Mouse (Mus musculus): ENCODE results near the gene Cbl. TPM values are rescaled to one million over a fixed set of nuclear protein-coding genes. Genes with fewer than 3 reads are reported as not detected.

The Cbl gene
- polyA plus RNA-seq, 1 experiment from 2014 or later: 26.2 TPM

GRCm38 (mm10) chr9:44237128-44237527 is 3.3 kb upstream of the Cbl start:
- ATAC-seq (replicated peaks): no peak
- H3K4me1 ChIP-seq: peaks cover 14% of the 10 kb centered on the region
- H3K27ac ChIP-seq: no peak overlapping the region
- H3K9ac ChIP-seq: no peak overlapping the region
- H3K9me3 ChIP-seq: no peaks in the 10 kb centered on the region
- no peak overlapping the region for H3K4me3 ChIP-seq
- no peaks in the 10 kb centered on the region for H3K36me3 ChIP-seq (replicated peaks)
- 81% methylated on average over 4 of the region's 4 CpGs for whole genome bisulfite sequencing
- no peak overlapping the region for H3K4me2 ChIP-seq
- H3K27me3 ChIP-seq (replicated peaks): no peaks in the 10 kb centered on the region

- H3K4me3 ChIP-seq: no peak overlapping the region
- no peaks in the 10 kb centered on the region for H3K27me3 ChIP-seq (replicated peaks)
Measured at GRCm38 (mm10) chr9:44236601-44237000, 2.8 kb upstream of the Cbl start.

GRCm38 (mm10) chr9:44234479-44235427 is 904 bp upstream of the Cbl start:
- no peaks in the 10 kb centered on the region for H3K36me3 ChIP-seq (replicated peaks)
- H3K9ac ChIP-seq: peak overlapping the region; percentile 3; the same call in 1 of the 2 replicates
- H3K9me3 ChIP-seq: no peaks in the 10 kb centered on the region
- peak overlapping the region; percentile 73 for H3K4me3 ChIP-seq
- H3K4me1 ChIP-seq: peaks cover 26% of the 10 kb centered on the region
- 26% methylated on average over 19 of the region's 19 CpGs for WGBS
- peak overlapping the region; percentile 96 for H3K27ac ChIP-seq
- peak overlapping the region; percentile 44 for H3K4me2 ChIP-seq
- peak; percentile 53 for ATAC-seq (replicated peaks)
- no peaks in the 10 kb centered on the region for H3K27me3 ChIP-seq (replicated peaks)

More at GRCm38 (mm10) chr9:44236601-44237000, 2.8 kb upstream of the Cbl start:
- WGBS: 59% methylated on average over 4 of the region's 4 CpGs
- no peak for ATAC-seq (replicated peaks)
- H3K9ac ChIP-seq: 0 out of 2 replicates have a peak overlapping the region, but pooled peaks have one; percentile 4
- no peak overlapping the region for H3K4me2 ChIP-seq
- peaks cover 19% of the 10 kb centered on the region for H3K4me1 ChIP-seq
- no peak overlapping the region for H3K27ac ChIP-seq
- H3K36me3 ChIP-seq (replicated peaks): no peaks in the 10 kb centered on the region
- no peaks in the 10 kb centered on the region for H3K9me3 ChIP-seq

- Histone ChIP-seq H3K4me2 (peak overlapping the region; percentile 75), H3K27ac (peak overlapping the region; percentile 96), H3K36me3 (replicated peaks) (no peaks in the 10 kb centered on the region), H3K27me3 (replicated peaks) (no peaks in the 10 kb centered on the region), H3K9ac (peak overlapping the region; percentile 81), H3K4me1 (peaks cover 31% of the 10 kb centered on the region), H3K9me3 (no peaks in the 10 kb centered on the region), H3K4me3 (peak overlapping the region; percentile 73)
- ATAC-seq (replicated peaks): peak; percentile 82
- under 1% methylated on average over 40 of the region's 40 CpGs for WGBS
Measured at GRCm38 (mm10) chr9:44233021-44233801, 638 bp downstream of the Cbl start.

- Histone ChIP-seq H3K4me2 (peak overlapping the region; percentile 75), H3K9me3 (no peaks in the 10 kb centered on the region), H3K4me1 (peaks cover 31% of the 10 kb centered on the region), H3K9ac (no peak overlapping the region), H3K27ac (no peak overlapping the region), H3K27me3 (replicated peaks) (no peaks in the 10 kb centered on the region), H3K36me3 (replicated peaks) (no peaks in the 10 kb centered on the region), H3K4me3 (peak overlapping the region; percentile 73; the same call in 1 of the 2 replicates)
- no peak for ATAC-seq (replicated peaks)
Measured at GRCm38 (mm10) chr9:44231609-44232008, 2.2 kb downstream of the Cbl start.

- 61% methylated on average over 6 of the region's 6 CpGs for WGBS
- H3K4me1 ChIP-seq: peaks cover 6% of the 10 kb centered on the region; the same call in 1 of the 2 replicates
- no peak overlapping the region for H3K9ac ChIP-seq
- H3K36me3 ChIP-seq (replicated peaks): no peaks in the 10 kb centered on the region
- no peak overlapping the region for H3K27ac ChIP-seq
- H3K27me3 ChIP-seq (replicated peaks): no peaks in the 10 kb centered on the region
- H3K9me3 ChIP-seq: no peaks in the 10 kb centered on the region
- no peak overlapping the region for H3K4me3 ChIP-seq
- no peak for ATAC-seq (replicated peaks)
- H3K4me2 ChIP-seq: no peak overlapping the region
Measured at GRCm38 (mm10) chr9:44225993-44226392, 7.9 kb downstream of the Cbl start.

GRCm38 (mm10) chr9:44213538-44213937 is 20.3 kb downstream of the Cbl start:
- no peak overlapping the region for H3K27ac ChIP-seq
- 97% methylated on average over 14 of the region's 14 CpGs for WGBS
- ATAC-seq (replicated peaks): no peak

GRCm38 (mm10) chr9:44212406-44212805 is 21.4 kb downstream of the Cbl start:
- Histone ChIP-seq H3K27ac (no peak overlapping the region), H3K27me3 (replicated peaks) (no peaks in the 10 kb centered on the region), H3K9me3 (no peaks in the 10 kb centered on the region), H3K4me1 (no peaks in the 10 kb centered on the region), H3K4me3 (no peak overlapping the region), H3K36me3 (replicated peaks) (no peaks in the 10 kb centered on the region), H3K9ac (no peak overlapping the region), H3K4me2 (no peak overlapping the region)
- ATAC-seq (replicated peaks): no peak
- 91% methylated on average over 4 of the region's 4 CpGs for WGBS

More at GRCm38 (mm10) chr9:44213538-44213937, 20.3 kb downstream of the Cbl start:
- Histone ChIP-seq H3K9ac (no peak overlapping the region), H3K4me3 (no peak overlapping the region), H3K27me3 (replicated peaks) (no peaks in the 10 kb centered on the region), H3K9me3 (no peaks in the 10 kb centered on the region), H3K4me2 (no peak overlapping the region), H3K4me1 (no peaks in the 10 kb centered on the region), H3K36me3 (replicated peaks) (no peaks in the 10 kb centered on the region)

GRCm38 (mm10) chr9:44209416-44209815 is 24.4 kb downstream of the Cbl start:
- Histone ChIP-seq H3K36me3 (replicated peaks) (no peaks in the 10 kb centered on the region), H3K9ac (no peak overlapping the region), H3K4me3 (no peak overlapping the region), H3K4me2 (no peak overlapping the region), H3K9me3 (no peaks in the 10 kb centered on the region), H3K4me1 (no peaks in the 10 kb centered on the region), H3K27me3 (replicated peaks) (no peaks in the 10 kb centered on the region), H3K27ac (no peak overlapping the region)
- no peak for ATAC-seq (replicated peaks)
- 98% methylated on average over 4 of the region's 4 CpGs for WGBS

GRCm38 (mm10) chr9:44207840-44208239 is 26.0 kb downstream of the Cbl start:
- WGBS: 89% methylated on average over 2 of the region's 2 CpGs
- H3K27ac ChIP-seq: no peak overlapping the region
- H3K36me3 ChIP-seq (replicated peaks): no peaks in the 10 kb centered on the region
- H3K9me3 ChIP-seq: no peaks in the 10 kb centered on the region
- no peak for ATAC-seq (replicated peaks)
- no peaks in the 10 kb centered on the region for H3K4me1 ChIP-seq
- no peaks in the 10 kb centered on the region for H3K27me3 ChIP-seq (replicated peaks)
- no peak overlapping the region for H3K4me2 ChIP-seq
- H3K9ac ChIP-seq: no peak overlapping the region
- no peak overlapping the region for H3K4me3 ChIP-seq

- 62% methylated on average over 3 of the region's 3 CpGs for WGBS
- no peak overlapping the region for H3K27ac ChIP-seq
- ATAC-seq (replicated peaks): no peak
- H3K27me3 ChIP-seq (replicated peaks): no peaks in the 10 kb centered on the region
- no peak overlapping the region for H3K9ac ChIP-seq
- H3K4me2 ChIP-seq: no peak overlapping the region
- no peak overlapping the region for H3K4me3 ChIP-seq
- no peaks in the 10 kb centered on the region for H3K9me3 ChIP-seq
- no peaks in the 10 kb centered on the region for H3K4me1 ChIP-seq
- H3K36me3 ChIP-seq (replicated peaks): peaks cover 6% of the 10 kb centered on the region; the same call in 1 of the 2 replicates
Measured at GRCm38 (mm10) chr9:44200458-44200857, 33.4 kb downstream of the Cbl start.

GRCm38 (mm10) chr9:44199580-44199979 is 34.3 kb downstream of the Cbl start:
- Histone ChIP-seq H3K9ac (no peak overlapping the region), H3K4me2 (no peak overlapping the region), H3K4me3 (no peak overlapping the region), H3K27me3 (replicated peaks) (no peaks in the 10 kb centered on the region), H3K27ac (no peak overlapping the region), H3K36me3 (replicated peaks) (peaks cover 8% of the 10 kb centered on the region; the same call in 1 of the 2 replicates), H3K4me1 (no peaks in the 10 kb centered on the region), H3K9me3 (no peaks in the 10 kb centered on the region)
- ATAC-seq (replicated peaks): no peak

Measured in midbrain, embryonic 15.5 days (tissue).